Mouse (Mus musculus) cortical plate, adult 2 months (tissue): ENCODE data around the gene Tbc1d10a.

Experiments
- CTCF ChIP-seq: fragments of 200-500 bp; IDR thresholded peaks from 2 replicates; pipeline ENCODE4 v1.5.1; 2011; ENCODE audit warnings: mild to moderate bottlenecking, control low read depth, low read length; ENCODE audit not compliant: insufficient read depth; ENCODE audit errors: extremely low read depth
- POLR2A ChIP-seq: fragments of 200-500 bp; IDR thresholded peaks from 2 replicates; pipeline ENCODE4 v1.6.1; 2011; ENCODE audit warnings: mild to moderate bottlenecking, low read length, control low read depth; ENCODE audit not compliant: insufficient read depth; ENCODE audit errors: extremely low read depth

DNA sequence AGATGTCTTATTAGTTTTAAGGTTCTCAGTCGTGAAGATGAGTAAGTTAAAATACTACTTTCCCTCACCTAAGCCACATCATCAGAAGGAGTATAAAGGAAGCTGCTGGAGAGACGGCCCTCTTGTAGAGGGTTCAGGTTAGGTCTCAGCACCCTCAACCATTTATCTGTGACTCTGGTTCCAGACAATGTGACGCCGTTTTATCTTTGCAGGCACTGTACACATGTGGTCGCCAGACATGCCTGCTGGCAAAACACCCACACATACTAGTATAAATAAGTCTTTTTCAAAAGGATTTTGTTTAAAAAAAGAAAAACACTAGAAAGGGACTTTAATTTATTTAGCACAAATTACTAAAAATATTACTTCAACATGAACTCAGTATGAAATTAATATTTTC is 30.9 kb upstream of the Tbc1d10a start:
- TF ChIP-seq CTCF (no peak), POLR2A (no peak)
